Comparison of ENCODE assay signal across 28 mouse cellular contexts in the genomic region with DNA sequence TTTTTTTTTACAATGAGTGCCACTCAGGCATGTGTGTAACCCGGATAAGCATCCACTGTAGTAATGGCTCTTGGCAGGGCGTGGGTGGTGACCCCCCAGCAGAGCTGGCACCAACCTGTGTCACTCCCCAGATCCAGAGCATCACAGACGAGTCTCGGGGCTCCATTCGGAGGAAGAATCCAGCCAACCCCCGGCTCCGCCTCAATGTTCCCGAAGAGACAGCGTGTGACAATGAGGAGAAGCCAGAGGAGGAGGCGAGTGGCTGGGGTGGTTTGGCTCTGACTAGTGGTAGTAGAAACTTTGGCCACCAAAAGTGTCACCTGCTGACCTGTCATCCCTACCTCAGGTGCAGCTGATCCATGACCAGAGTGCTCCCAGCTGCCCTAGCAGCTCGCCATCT. TPM values are rescaled to one million over a fixed set of nuclear protein-coding genes. Genes with fewer than 3 reads are reported as not detected.
DNase-seq lines count a peak whose midpoint lies in the region; ATAC-seq and TF ChIP-seq lines count a peak whose summit lies in the region.
"Had no signal": no experiment of that assay in that cellular context is flagged by ENCODE, and none has a peak within 500 bp of the region (broad histone marks: within the 10 kb centered on the region; RNA-seq: fewer than 3 reads in every experiment).

No protein-coding gene starts in this region.

- H3K4me1 ChIP-seq in cerebellum, adult 2 months (ENCODE audit: control insufficient read depth, insufficient read depth, low read length): peaks cover 36% of the 10 kb centered on the region

- ATAC-seq in cerebellum, adult (ENCODE audit: insufficient number of reproducible peaks, low FRiP score, low TSS enrichment): no peak
- ATAC-seq: CD4-positive, CD25-positive, alpha-beta regulatory T cell, adult 4 months; forebrain, embryonic 15.5 days; hindbrain, postnatal 0 days; inflammation-experienced regulatory T-cells, adult 6 months; intestine, embryonic 16.5 days had no signal

- TF ChIP-seq POLR2A in cerebellum, adult 2 months (IDR thresholded peaks at IDR 0.05; ENCODE audit: borderline replicate concordance, insufficient read depth, low read length): no peak

- H3K27ac ChIP-seq in cerebellum, adult 2 months (ENCODE audit: insufficient read depth, low read length): no peak overlapping the region
- H3K27ac ChIP-seq: embryonic facial prominence, embryonic 10.5 days; embryonic facial prominence, embryonic 13.5 days; forebrain, embryonic 12.5 days; forebrain, embryonic 15.5 days; heart, adult 2 months; heart, embryonic 10.5 days; heart, embryonic 13.5 days; hindbrain, embryonic 14.5 days; hindbrain, postnatal 0 days had no signal

- 31% methylated on average over 11 of the region's 11 CpGs for WGBS in cerebellum, adult 2 months

- no peaks in the 10 kb centered on the region for H3K27me3 ChIP-seq in cerebellum, adult 2 months (ENCODE audit: control insufficient read depth, insufficient read depth, low read length)

- TF ChIP-seq CTCF in cerebellum, adult 2 months (IDR thresholded peaks at IDR 0.05; ENCODE audit: borderline replicate concordance, insufficient read depth, low read depth, low read length): no peak

- H3K4me3 ChIP-seq in cerebellum, adult 2 months (replicated peaks; ENCODE audit: insufficient read depth, low read depth, low read length): no peak overlapping the region
- H3K4me3 ChIP-seq: embryonic facial prominence, embryonic 10.5 days; embryonic facial prominence, embryonic 13.5 days; erythroblast, embryonic 14.5 days; forebrain, embryonic 12.5 days; forebrain, embryonic 15.5 days; heart, adult 2 months; heart, embryonic 10.5 days; heart, embryonic 13.5 days had no signal

- DNase-seq in cerebellum, adult 2 months: peak; percentile 43 to 46
- DNase-seq in cerebellum, postnatal 25 days: peak; percentile 38 to 40
- no peak for DNase-seq in cerebellum, postnatal 4 days (ENCODE audit: low spot score in 2 of 2)
- peak; percentile 48 for DNase-seq in right cerebral cortex, adult 18-20 months
- no peak for DNase-seq in right cerebral cortex, adult 2 months (ENCODE audit: low spot score in 2 of 2)
- no peak for DNase-seq in frontal cortex, postnatal 25 days (ENCODE audit: low spot score in 2 of 2)
- DNase-seq: adrenal gland, adult 2 months; adrenal gland, postnatal 14 days; embryo, embryonic 11 days; gastrocnemius, postnatal 10 days; gastrocnemius, postnatal 36 days; heart, adult 2 months; heart, postnatal 14 days; heart, postnatal 4 days; kidney, adult 18-20 months had no signal

RNA-seq across cellular contexts. Expression of a gene that starts 35.4 kb away (rescaled TPM):
- polyA plus RNA-seq in cerebellum, adult 2 months (2012; rRNA removed): 386 and 396 TPM in 2 replicates
- polyA plus RNA-seq: erythroblast, embryonic 14.5 days had no signal

RNA-seq across cellular contexts. Expression of a gene that starts 38.7 kb away (rescaled TPM):
- 54.9 and 56.7 TPM in 2 replicates for polyA plus RNA-seq in cerebellum, adult 2 months (2012; rRNA removed)

RNA-seq across cellular contexts. Expression of a gene that starts 55.4 kb away (rescaled TPM):
- 3.3 and 3.7 TPM in 2 replicates for polyA plus RNA-seq in cerebellum, adult 2 months (2012; rRNA removed)
- polyA plus RNA-seq: erythroblast, embryonic 14.5 days had no signal

RNA-seq across cellular contexts. Expression of a gene that starts 59.5 kb away (rescaled TPM):
- polyA plus RNA-seq in cerebellum, adult 2 months (2012; rRNA removed): 2.1 TPM in 2 replicates

Comparison
In these comparisons a context has a peak if more than half of its experiments do, and no peak if none do; other contexts are left out.
1. DNase-seq: peak in cerebellum, adult 2 months (2 of 2), cerebellum, postnatal 25 days (2 of 2) and right cerebral cortex, adult 18-20 months (single experiment); none in cerebellum, postnatal 4 days (0 of 2), right cerebral cortex, adult 2 months (0 of 2) and frontal cortex, postnatal 25 days (0 of 2).